Mouse (Mus musculus): ENCODE results near the gene Prr27. TPM values are rescaled to one million over a fixed set of nuclear protein-coding genes. Genes with fewer than 3 reads are reported as not detected.

Gene Prr27
- polyA plus RNA-seq (2015; fragmentation: Nextera tagmentation; extraction: Ambion mirVana) = not detected in 2 replicates

GRCm38 (mm10) chr5:87825386-87825785 is at the start of gene Prr27:
TSS of gene Prr27 (plus strand) at chr5:87825686.

GRCm38 (mm10) chr5:87807782-87808181 is 17.7 kb upstream of the Prr27 start, which contains the start of gene Csn1s2b:
TSS of gene Csn1s2b (plus strand) at chr5:87808082.

GRCm38 (mm10) chr5:87884729-87885128 is 59.2 kb downstream of the Prr27 start, which contains the start of gene Odam:
TSS of gene Odam (plus strand) at chr5:87885029.

Other genes starting within 250 kb of the Prr27 start
- gene Sult1e1, start 234.1 kb upstream of the Prr27 start, polyA plus RNA-seq (2015; fragmentation: Nextera tagmentation; extraction: Ambion mirVana) = not detected in 2 replicates
- gene Csn1s1, start 159.5 kb upstream of the Prr27 start, polyA plus RNA-seq (2015; fragmentation: Nextera tagmentation; extraction: Ambion mirVana) = not detected in 2 replicates
- gene Csn2, start 126.1 kb upstream of the Prr27 start, polyA plus RNA-seq (2015; fragmentation: Nextera tagmentation; extraction: Ambion mirVana) = not detected in 2 replicates
- not detected in 2 replicates for gene Csn1s2a, start 51.1 kb upstream of the Prr27 start, polyA plus RNA-seq (2015; fragmentation: Nextera tagmentation; extraction: Ambion mirVana)
- gene Csn1s2b, start 17.6 kb upstream of the Prr27 start, polyA plus RNA-seq (2015; fragmentation: Nextera tagmentation; extraction: Ambion mirVana) = not detected in 2 replicates
- gene Odam, start 59.3 kb downstream of the Prr27 start, polyA plus RNA-seq (2015; fragmentation: Nextera tagmentation; extraction: Ambion mirVana) = not detected in 2 replicates
- not detected in 2 replicates for gene Csn3, start 99.9 kb downstream of the Prr27 start, polyA plus RNA-seq (2015; fragmentation: Nextera tagmentation; extraction: Ambion mirVana)
- not detected in 2 replicates for gene 2310003L06Rik, start 143.8 kb downstream of the Prr27 start, polyA plus RNA-seq (2015; fragmentation: Nextera tagmentation; extraction: Ambion mirVana)
- not detected in 2 replicates for gene Gm28434, start 143.8 kb downstream of the Prr27 start, polyA plus RNA-seq (2015; fragmentation: Nextera tagmentation; extraction: Ambion mirVana)
- gene Cabs1, start 153.8 kb downstream of the Prr27 start, polyA plus RNA-seq (2015; fragmentation: Nextera tagmentation; extraction: Ambion mirVana) = not detected in 2 replicates
- not detected in 2 replicates for gene Smr3a, start 176.9 kb downstream of the Prr27 start, polyA plus RNA-seq (2015; fragmentation: Nextera tagmentation; extraction: Ambion mirVana)

Measured in urinary bladder, postnatal 0 days (tissue).